Mouse (Mus musculus) bone marrow, adult 2 months (tissue): ENCODE data around the gene Mpv17.

Source experiments
- CTCF ChIP-seq: fragments of 200-500 bp; IDR thresholded peaks from 2 replicates; pipeline ENCODE4 v1.5.1; 2011; ENCODE audit warnings: low read length, control low read depth; ENCODE audit not compliant: control insufficient read depth, insufficient read depth
- POLR2A ChIP-seq: fragments of 200-500 bp; IDR thresholded peaks from 2 replicates; pipeline ENCODE4 v1.6.1; 2011; ENCODE audit warnings: low read depth, mild to moderate bottlenecking, control low read depth, low read length, borderline replicate concordance; ENCODE audit not compliant: control insufficient read depth

- TF ChIP-seq POLR2A (no peak), CTCF (no peak)
Measured at GRCm38 (mm10) chr5:31196207-31196606, 42.2 kb upstream of the Mpv17 start.
